Mouse (Mus musculus): ENCODE data around the gene Slc35a1.

DNA sequence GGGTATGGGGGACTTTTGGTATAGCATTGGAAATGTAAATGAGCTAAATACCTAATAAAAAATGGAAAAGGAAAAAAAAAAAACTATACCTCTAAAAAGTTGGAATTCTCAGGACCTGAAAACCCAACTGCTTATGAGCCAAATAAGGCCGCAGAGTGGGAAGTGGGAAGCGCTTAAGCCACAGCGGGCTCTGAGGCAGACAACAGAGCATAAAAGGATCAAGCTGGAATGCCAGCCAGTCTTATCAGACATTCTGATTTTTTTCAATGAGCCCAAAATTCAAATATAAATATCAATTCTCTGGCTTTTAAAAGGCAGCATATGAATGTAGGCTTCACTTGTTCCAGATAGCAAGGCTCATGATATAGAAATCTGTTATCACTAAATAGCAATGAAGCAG lies 783 bp upstream of the Slc35a1 start:
- TF ChIP-seq GATA1 (IDR thresholded peaks at IDR 0.05; ENCODE audit: borderline replicate concordance, low read length) (no peak), FLI1 (IDR thresholded peaks at IDR 0.05; ENCODE audit: low read length) (no peak)
